Mouse (Mus musculus) fat pad, adult 2 months (tissue): ENCODE measurements around the gene Hgfac.
A peak's percentile ranks its signal among the peaks of the same experiment; 100 is the strongest.

ENCODE experiments used
- DNase-seq: peaks from one replicate; pipeline ENCODE4 v3.0.0-alpha.2; 2011; ENCODE audit warnings: low read depth, low spot score; ENCODE audit errors: extremely low read depth

Gene Hgfac

DNA sequence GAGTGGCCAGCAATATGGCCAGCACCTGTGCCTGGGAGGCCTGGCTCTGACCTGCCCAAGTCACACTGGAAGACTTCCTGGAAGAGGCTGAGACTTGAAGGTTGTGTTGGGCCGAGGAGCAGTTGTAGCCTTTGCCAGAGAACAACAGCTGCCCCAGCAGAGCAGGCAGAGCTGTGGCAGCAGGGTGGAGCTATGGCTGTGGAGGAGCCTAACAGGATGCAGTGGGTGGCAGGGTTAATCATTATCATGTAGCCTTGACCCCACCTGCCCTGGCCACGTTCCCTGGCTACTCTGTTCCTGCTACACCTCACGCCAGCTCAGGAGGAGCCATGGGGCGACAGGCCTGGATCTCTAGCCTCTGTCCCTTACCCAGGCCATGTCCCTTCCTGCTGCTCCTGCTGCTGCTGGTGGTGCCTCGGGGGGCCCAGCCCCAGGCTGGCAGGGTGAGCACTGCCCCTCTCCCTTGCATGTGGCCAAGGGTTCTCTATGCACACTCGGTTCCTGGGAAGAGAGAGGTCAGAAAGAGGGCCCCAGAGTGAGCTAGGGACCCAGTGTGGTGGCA is at the start of gene Hgfac:
Gene Hgfac (plus strand): TSS at position 242 of the 562 bp plus-strand sequence.
- no peak for DNase-seq

DNA sequence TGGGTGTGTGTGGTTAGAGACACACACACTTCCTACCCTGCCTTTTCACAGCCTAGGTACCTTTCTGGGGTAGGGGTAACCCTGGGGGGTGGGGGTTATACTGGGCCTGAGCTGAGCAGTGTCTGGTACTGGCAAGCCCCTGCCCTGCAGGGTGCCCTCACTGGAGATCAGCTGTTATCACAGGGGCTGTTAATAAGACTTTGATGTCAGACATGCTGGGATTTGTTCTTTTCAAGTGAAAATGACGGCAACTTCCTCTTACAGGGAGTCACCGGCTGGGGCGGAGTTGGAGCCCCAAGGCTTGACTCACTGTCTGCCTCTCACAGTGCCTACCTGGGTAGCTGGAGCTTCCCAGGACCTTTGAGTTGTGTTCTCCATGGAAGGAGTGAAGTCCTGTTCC is 42.6 kb upstream of the Hgfac start:
- DNase-seq, result no peak

GRCm38 (mm10) chr5:34999281-34999680 is 42.0 kb upstream of the Hgfac start:
- DNase-seq, result no peak

DNA sequence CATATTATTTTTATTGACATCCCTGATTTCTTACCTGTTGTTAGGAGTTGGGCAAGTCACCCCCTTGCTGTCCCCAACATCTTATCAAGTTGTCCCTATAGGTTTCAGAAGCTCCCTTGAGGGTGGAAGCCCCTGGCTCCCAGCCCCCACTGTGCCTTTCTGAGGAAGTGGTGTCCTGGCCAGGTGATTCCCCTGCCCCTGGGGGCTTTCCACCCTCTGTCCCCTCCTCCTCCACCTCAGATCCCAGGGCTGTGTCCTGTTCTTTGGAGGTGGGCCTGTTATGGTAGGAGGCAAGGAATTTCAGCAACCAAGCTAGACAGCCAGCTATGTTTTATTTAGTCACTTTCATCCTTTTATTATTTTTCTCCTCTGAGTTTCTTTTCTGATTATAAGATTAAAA is 41.0 kb upstream of the Hgfac start:
- no peak for DNase-seq

- no peak for DNase-seq
These were observed 40.2 kb upstream of the Hgfac start for GRCm38 (mm10) chr5:35001144-35001543.

GRCm38 (mm10) chr5:35003611-35004162 is 37.6 kb upstream of the Hgfac start:
- DNase-seq, result no peak

GRCm38 (mm10) chr5:35004769-35005168 is 36.5 kb upstream of the Hgfac start:
- peak; percentile 88 for DNase-seq

DNA sequence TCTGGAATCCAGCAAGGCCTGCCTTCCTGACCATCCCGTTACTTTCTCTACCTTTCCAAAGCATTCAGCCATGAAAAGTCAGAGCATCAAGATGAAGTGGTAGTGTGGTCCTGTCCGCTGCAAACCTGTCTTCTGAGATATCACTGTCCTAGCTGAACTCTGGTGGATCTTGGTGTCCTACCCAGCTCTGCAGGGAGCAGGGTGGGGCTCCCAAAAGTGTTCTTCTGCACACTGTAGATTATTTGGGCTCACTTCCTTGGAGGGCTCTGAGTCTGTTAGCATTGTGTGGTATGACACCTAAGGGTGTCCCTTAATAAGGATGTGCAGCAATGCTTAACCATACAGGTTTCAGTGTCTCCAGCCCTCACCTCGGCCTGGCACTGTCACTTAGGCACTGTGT is 35.6 kb upstream of the Hgfac start:
- no peak for DNase-seq

DNA sequence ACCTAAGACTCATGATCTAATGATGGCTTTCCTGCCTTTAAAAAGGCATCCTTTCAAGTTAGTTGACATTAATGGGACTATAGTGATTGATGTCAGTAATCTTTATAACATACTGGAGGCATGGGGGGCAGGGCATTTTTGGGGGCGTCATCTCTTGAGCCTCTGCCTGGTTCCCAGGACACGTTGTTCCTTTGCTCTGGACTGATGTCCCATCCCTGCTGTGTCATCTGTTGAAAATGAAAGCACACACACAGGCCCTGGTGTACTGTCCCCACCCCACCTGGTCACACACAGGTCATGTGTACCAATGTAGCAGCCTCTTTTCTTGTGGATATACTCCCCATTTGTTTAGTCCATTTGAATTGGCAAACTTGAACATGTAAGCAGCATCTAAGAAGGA is 34.7 kb upstream of the Hgfac start:
- DNase-seq, result no peak

DNA sequence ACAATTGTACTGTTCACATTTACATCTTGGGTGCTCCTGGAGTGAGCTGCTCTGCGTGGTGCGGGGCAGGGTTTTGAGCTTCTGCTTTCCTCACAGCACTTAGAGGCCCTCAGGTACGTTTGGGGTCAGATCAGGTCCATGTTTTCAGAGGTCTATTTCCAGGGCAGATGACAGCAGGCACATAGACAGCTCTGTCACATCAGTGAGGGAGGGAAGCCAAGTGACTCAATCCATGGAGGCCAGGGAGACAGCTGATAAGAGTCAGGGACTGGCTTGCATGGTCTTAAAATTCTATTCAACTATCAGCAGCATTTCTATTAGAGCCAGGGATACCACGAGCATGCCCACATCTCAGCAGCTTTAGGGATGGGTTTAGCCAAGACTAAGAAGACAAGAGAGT is 32.1 kb upstream of the Hgfac start:
- DNase-seq, result no peak

GRCm38 (mm10) chr5:35010656-35011055 is 30.7 kb upstream of the Hgfac start:
- no peak for DNase-seq

DNA sequence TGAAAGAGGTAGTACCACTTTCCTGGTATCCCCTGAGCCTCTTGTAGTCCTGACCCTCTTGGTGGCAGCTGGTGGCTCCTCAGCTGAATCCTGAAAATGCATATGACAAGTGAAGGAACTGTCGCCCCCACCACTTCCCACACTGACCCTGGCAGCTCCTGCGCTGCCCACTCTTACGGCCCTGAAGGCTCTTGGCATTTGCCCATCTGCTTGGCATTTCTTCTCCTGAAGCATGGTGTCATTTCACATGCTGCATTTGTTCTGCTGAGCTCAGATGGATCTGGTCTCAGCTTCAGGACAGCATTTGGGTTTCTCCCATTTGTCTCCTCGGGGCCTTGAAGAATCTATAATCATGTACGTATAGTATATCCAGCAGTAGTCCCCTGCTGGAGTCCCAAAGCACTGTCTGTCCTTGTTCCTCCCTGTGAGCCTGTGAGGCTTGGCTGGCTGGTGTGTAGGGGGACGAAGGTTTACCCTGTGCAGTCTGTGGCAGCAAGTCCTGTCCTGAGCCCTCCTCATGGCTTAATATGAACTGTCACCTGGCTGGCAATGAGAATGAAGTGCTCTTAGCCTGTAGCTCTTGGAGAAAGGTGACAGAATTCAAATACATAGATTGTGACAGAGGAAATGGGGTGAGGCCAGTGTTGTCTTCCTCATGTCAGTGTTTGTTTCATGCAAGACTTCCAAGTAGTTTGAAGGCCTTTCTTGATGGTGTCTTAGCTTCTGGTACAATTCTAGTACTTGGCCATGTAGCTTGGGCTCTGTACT is 30.0 kb upstream of the Hgfac start:
- DNase-seq, result peak; percentile 96

GRCm38 (mm10) chr5:35014036-35014435 is 27.3 kb upstream of the Hgfac start:
- DNase-seq, result no peak

DNA sequence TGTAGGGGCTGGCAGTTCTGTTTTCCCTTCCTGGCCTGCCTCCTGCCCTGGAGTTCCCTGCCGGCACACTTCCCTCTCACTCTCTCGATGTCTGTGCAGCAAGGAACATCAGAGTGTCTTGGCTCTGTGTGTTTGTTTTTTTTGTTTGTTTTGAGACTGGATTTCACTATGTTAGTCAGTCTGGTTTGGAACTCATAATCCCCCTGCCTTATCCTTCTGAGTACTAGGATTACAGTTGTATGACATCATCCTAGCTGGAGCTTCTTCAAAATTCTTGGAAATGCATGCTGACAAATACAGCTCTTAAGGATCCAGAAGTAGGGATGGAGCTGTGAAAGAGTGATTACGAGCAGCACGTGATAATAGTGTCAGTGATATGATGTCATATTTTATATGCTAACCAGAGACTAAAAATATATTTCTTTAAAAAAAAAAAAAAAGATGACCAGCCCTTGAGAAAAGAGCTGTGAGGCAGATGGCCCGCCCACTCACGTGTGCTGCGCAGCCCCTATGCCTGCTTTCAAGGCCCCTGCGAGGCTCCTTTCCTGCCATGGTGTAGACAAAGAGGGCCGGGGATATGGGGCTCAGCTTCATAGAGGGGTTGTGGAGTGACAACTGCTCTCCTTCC is 21.5 kb upstream of the Hgfac start:
- no peak for DNase-seq

GRCm38 (mm10) chr5:35020410-35021241 is 20.7 kb upstream of the Hgfac start:
- DNase-seq, result no peak

DNA sequence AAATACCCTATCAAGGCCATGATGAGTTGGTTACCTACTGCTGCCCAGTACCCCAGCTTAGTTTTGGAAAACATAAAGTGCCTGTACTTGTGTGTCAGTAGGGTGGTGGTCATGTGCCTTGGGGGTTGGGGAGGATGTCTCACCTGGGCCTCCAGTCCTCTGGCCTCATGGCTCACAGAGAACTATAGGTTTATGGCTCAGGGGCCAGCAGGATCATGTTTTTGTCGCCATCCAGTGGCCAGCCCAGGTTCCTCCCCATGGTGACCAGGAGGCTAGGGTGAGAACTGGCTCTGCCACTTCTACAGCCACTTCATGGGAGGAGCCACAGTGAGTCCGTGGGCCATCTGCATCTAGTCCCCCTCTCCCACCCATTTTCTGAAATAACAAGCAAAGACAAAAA is 16.3 kb upstream of the Hgfac start:
- no peak for DNase-seq

GRCm38 (mm10) chr5:35029303-35029702 is 12.0 kb upstream of the Hgfac start:
- DNase-seq, result no peak

DNA sequence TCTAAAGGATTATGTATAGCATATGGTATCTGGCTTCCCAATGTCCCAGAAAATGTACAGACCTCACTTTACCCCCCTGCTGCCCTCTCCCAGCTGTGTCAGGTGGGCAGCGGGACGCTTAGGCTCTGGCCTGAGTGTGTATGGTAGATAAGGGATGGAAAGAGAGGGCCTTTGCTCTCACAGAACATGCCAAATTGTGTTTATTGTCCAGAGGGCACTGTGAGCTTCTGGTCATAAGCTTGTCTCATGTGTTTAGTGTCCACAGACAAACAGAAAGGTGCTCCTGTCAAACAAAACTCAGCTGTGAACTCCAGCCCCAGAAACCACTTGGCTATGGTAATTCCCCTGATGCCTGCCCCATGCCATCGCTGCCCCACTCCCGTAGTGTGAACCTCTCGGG is 11.6 kb upstream of the Hgfac start:
- DNase-seq, result no peak

DNA sequence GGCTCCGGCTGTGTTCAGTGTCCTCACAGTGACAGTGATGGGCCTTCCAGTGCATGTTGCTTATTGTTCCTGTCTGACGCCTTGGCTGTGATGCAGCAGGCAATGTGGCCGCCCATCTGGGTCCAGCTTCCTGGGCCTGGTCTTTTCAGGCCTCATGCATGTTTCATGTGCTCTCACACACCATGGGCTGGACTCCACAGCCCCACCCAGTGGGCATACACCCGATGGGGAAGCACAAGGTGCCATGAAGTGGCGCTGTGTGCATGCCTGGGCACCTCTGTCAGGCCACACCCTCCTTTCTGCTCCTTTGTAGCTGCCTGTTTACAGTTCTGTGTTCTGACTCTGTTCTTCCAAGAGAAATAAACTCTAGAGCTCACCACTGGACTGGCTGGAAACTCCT is 8.2 kb upstream of the Hgfac start:
- DNase-seq, result no peak

GRCm38 (mm10) chr5:35033619-35034018 is 7.7 kb upstream of the Hgfac start:
- no peak for DNase-seq

GRCm38 (mm10) chr5:35035141-35035540 is 6.2 kb upstream of the Hgfac start:
- no peak for DNase-seq
